Mouse (Mus musculus) regulatory T cell (primary cell): ENCODE results near the gene Lcp2.
"Not testable (repeated sequence)": the region's sequence is repeated elsewhere in the genome, so short reads cannot be mapped to it uniquely, and the experiment has no call there.

Source experiments
- in situ Hi-C: fragments of 300-600 bp; cut with MboI, MseI; formaldehyde crosslinking; loops from one replicate; pipeline ENCODE4 v1.15.1; 2025; ENCODE audit warnings: high pct_unique_total_duplicates

Lcp2 gene

GRCm38 (mm10) chr11:34079542-34080464 is 33.1 kb downstream of the Lcp2 start:
- in situ Hi-C loops: loop anchor here (25.0 kb wide), 1 partner anchor 632 kb away; no protein-coding TSS in a partner anchor

GRCm38 (mm10) chr11:34083795-34084194 is 37.1 kb downstream of the Lcp2 start:
- in situ Hi-C loops: loop anchor here (25.0 kb wide), 1 partner anchor 629 kb away; no protein-coding TSS in a partner anchor

- in situ Hi-C loops: loop anchor here (25.0 kb wide), 1 partner anchor 628 kb away; no protein-coding TSS in a partner anchor
These were observed 37.9 kb downstream of the Lcp2 start for GRCm38 (mm10) chr11:34084639-34085038.

- in situ Hi-C loops: loop anchor here (25.0 kb wide), 1 partner anchor 626 kb away; no protein-coding TSS in a partner anchor
These were observed 39.5 kb downstream of the Lcp2 start for GRCm38 (mm10) chr11:34086164-34086751.

- in situ Hi-C loops: loop anchor here (25.0 kb wide), 1 partner anchor 625 kb away; no protein-coding TSS in a partner anchor
These were observed 40.3 kb downstream of the Lcp2 start for GRCm38 (mm10) chr11:34087064-34087463.

GRCm38 (mm10) chr11:34098422-34098821 is 51.7 kb downstream of the Lcp2 start, which contains the start of gene 4930469K13Rik:
Gene 4930469K13Rik, minus strand, starts transcription at chr11:34098554.
- in situ Hi-C loops: loop anchor here (25.0 kb wide), 1 partner anchor 614 kb away; no protein-coding TSS in a partner anchor

- in situ Hi-C loops: no loop called here
These were observed 55.1 kb downstream of the Lcp2 start for GRCm38 (mm10) chr11:34101827-34102226.

GRCm38 (mm10) chr11:34104919-34105318 is 58.2 kb downstream of the Lcp2 start:
- in situ Hi-C loops: no loop called here

GRCm38 (mm10) chr11:34109260-34109659 is 62.5 kb downstream of the Lcp2 start:
- in situ Hi-C loops: no loop called here

- in situ Hi-C loops: no loop called here
These were observed 65.2 kb downstream of the Lcp2 start for GRCm38 (mm10) chr11:34111940-34112339.

- in situ Hi-C loops: no loop called here
These were observed 66.2 kb downstream of the Lcp2 start for GRCm38 (mm10) chr11:34112781-34113380.

GRCm38 (mm10) chr11:34113760-34114159 is 67.0 kb downstream of the Lcp2 start:
- in situ Hi-C loops: no loop called here

GRCm38 (mm10) chr11:34116572-34117135 is 69.9 kb downstream of the Lcp2 start:
- in situ Hi-C loops: no loop called here

- in situ Hi-C loops: no loop called here
These were observed 70.9 kb downstream of the Lcp2 start for GRCm38 (mm10) chr11:34117581-34117980.

GRCm38 (mm10) chr11:34118319-34118718 is 71.6 kb downstream of the Lcp2 start:
- in situ Hi-C loops: no loop called here

GRCm38 (mm10) chr11:34123147-34123546 is 76.4 kb downstream of the Lcp2 start:
- in situ Hi-C loops: no loop called here

- in situ Hi-C loops: no loop called here
These were observed 78.1 kb downstream of the Lcp2 start for GRCm38 (mm10) chr11:34124852-34125251.

- in situ Hi-C loops: not testable (repeated sequence)
These were observed 79.0 kb downstream of the Lcp2 start for GRCm38 (mm10) chr11:34125727-34126126.

GRCm38 (mm10) chr11:34128412-34128811 is 81.7 kb downstream of the Lcp2 start:
- in situ Hi-C loops: no loop called here

- in situ Hi-C loops: no loop called here
These were observed 92.6 kb downstream of the Lcp2 start for GRCm38 (mm10) chr11:34139296-34139695.
